Comparison of ENCODE assay signal across 25 mouse cellular contexts in genomic region chr16:39706131-39706530, GRCm38 (mm10).
"Had no signal": no experiment of that assay in that cellular context is flagged by ENCODE, and none has a peak within 500 bp of the region (broad histone marks: within the 10 kb centered on the region; RNA-seq: fewer than 3 reads in every experiment).

No protein-coding gene starts in this region.

- DNase-seq: cerebellum, adult 2 months; cerebellum, adult 9-10 months; cerebellum, adult 9-11 months; cerebellum, postnatal 36 days; embryo, embryonic 11 days; forebrain, postnatal 0 days; gastrocnemius, adult 2 months; gastrocnemius, postnatal 10 days; gastrocnemius, postnatal 14 days; gastrocnemius, postnatal 25 days; gastrocnemius, postnatal 36 days; heart, adult 11 months; heart, adult 18-20 months had no signal

- H3K4me1 ChIP-seq: embryonic facial prominence, embryonic 10.5 days; embryonic facial prominence, embryonic 12.5 days; embryonic facial prominence, embryonic 13.5 days; embryonic facial prominence, embryonic 15.5 days; forebrain, embryonic 10.5 days; forebrain, embryonic 13.5 days; forebrain, embryonic 15.5 days had no signal

- ATAC-seq: forebrain, embryonic 13.5 days; forebrain, embryonic 14.5 days; forebrain, embryonic 15.5 days; forebrain, embryonic 16.5 days; forebrain, postnatal 0 days had no signal

- H3K4me3 ChIP-seq: embryonic facial prominence, embryonic 10.5 days; embryonic facial prominence, embryonic 12.5 days; embryonic facial prominence, embryonic 13.5 days; embryonic facial prominence, embryonic 15.5 days; erythroblast, embryonic 14.5 days; forebrain, embryonic 10.5 days; forebrain, embryonic 12.5 days; forebrain, embryonic 13.5 days; forebrain, embryonic 15.5 days; gastrocnemius, adult 2 months; heart, adult 2 months had no signal

- H3K36me3 ChIP-seq: embryonic facial prominence, embryonic 10.5 days; embryonic facial prominence, embryonic 12.5 days; embryonic facial prominence, embryonic 13.5 days; embryonic facial prominence, embryonic 15.5 days; forebrain, embryonic 10.5 days; forebrain, embryonic 12.5 days; forebrain, embryonic 15.5 days had no signal

- H3K27me3 ChIP-seq: embryonic facial prominence, embryonic 12.5 days; embryonic facial prominence, embryonic 13.5 days; embryonic facial prominence, embryonic 15.5 days; forebrain, embryonic 12.5 days; forebrain, embryonic 13.5 days; forebrain, embryonic 15.5 days had no signal

- H3K9me3 ChIP-seq: embryonic facial prominence, embryonic 10.5 days; embryonic facial prominence, embryonic 12.5 days; embryonic facial prominence, embryonic 13.5 days; embryonic facial prominence, embryonic 15.5 days; forebrain, embryonic 10.5 days; forebrain, embryonic 12.5 days; forebrain, embryonic 13.5 days; forebrain, embryonic 15.5 days had no signal

- H3K9ac ChIP-seq: embryonic facial prominence, embryonic 12.5 days; embryonic facial prominence, embryonic 13.5 days; embryonic facial prominence, embryonic 15.5 days; forebrain, embryonic 12.5 days; forebrain, embryonic 13.5 days; forebrain, embryonic 15.5 days; forebrain, postnatal 0 days had no signal

- H3K27ac ChIP-seq: embryonic facial prominence, embryonic 10.5 days; embryonic facial prominence, embryonic 12.5 days; embryonic facial prominence, embryonic 13.5 days; embryonic facial prominence, embryonic 15.5 days; forebrain, embryonic 10.5 days; forebrain, embryonic 12.5 days; forebrain, embryonic 13.5 days; forebrain, embryonic 15.5 days; gastrocnemius, adult 2 months; heart, adult 2 months had no signal

- H3K4me2 ChIP-seq: embryonic facial prominence, embryonic 12.5 days; embryonic facial prominence, embryonic 13.5 days; embryonic facial prominence, embryonic 15.5 days; forebrain, embryonic 12.5 days; forebrain, embryonic 13.5 days; forebrain, embryonic 15.5 days had no signal
